Mouse (Mus musculus) midbrain, embryonic 11.5 days (tissue): ENCODE results near the gene Gm16253. TPM values are rescaled to one million over a fixed set of nuclear protein-coding genes. Genes with fewer than 3 reads are reported as not detected.

Source experiments
- ATAC-seq: fragments of 200-750 bp; cut with Nextera tagmentation; 2 replicates; pipeline ENCODE4 v1.8.0; 2017; ENCODE audit warnings: moderate TSS enrichment, moderate library complexity; ENCODE audit not compliant: low FRiP score
- DNase-seq: peaks from one replicate; pipeline ENCODE4 v3.0.0; 2015; ENCODE audit warnings: low spot score; ENCODE audit errors: missing footprints
- H3K27ac ChIP-seq: fragments of 300-500 bp; sonication (generic); 2 replicates; pipeline ENCODE4 v1.5.1; 2014; ENCODE audit warnings: low read depth, low read length
- H3K27me3 ChIP-seq: fragments of 300-500 bp; sonication (generic); 2 replicates; pipeline ENCODE4 v1.6.1; 2014; ENCODE audit warnings: mild to moderate bottlenecking, low read length, moderate library complexity, mixed read lengths; ENCODE audit not compliant: control insufficient read depth, insufficient read depth
- H3K36me3 ChIP-seq: fragments of 300-500 bp; sonication (generic); 2 replicates; pipeline ENCODE4 v1.6.1; 2014; ENCODE audit warnings: mild to moderate bottlenecking, low read length, moderate library complexity, mixed read lengths; ENCODE audit not compliant: control insufficient read depth, insufficient read depth
- H3K4me1 ChIP-seq: fragments of 300-500 bp; sonication (generic); 2 replicates; pipeline ENCODE4 v1.6.1; 2014; ENCODE audit warnings: low read length; ENCODE audit not compliant: control insufficient read depth, insufficient read depth
- H3K4me2 ChIP-seq: fragments of 300-500 bp; sonication (generic); 2 replicates; pipeline ENCODE4 v1.6.1; 2014; ENCODE audit warnings: mild to moderate bottlenecking, moderate library complexity
- H3K4me3 ChIP-seq: fragments of 300-500 bp; sonication (generic); 2 replicates; pipeline ENCODE4 v1.5.1; 2014; ENCODE audit warnings: low read depth, low read length
- H3K9ac ChIP-seq: fragments of 300-500 bp; sonication (generic); 2 replicates; pipeline ENCODE4 v1.6.1; 2014; ENCODE audit warnings: low read length
- H3K9me3 ChIP-seq: fragments of 300-500 bp; sonication (generic); 2 replicates; pipeline ENCODE4 v1.6.1; 2016; ENCODE audit warnings: low read length; ENCODE audit not compliant: control insufficient read depth
- WGBS: fragments of 180-500 bp; shearing (Covaris S2); extraction: QIAGEN DNeasy Blood & Tissue Kit; methylation state at CpG from one replicate; pipeline ENCODE4 v1.1.7; 2014; 5-methylcytosine and 5-hydroxymethylcytosine counted together
- polyA plus RNA-seq: library from polyadenylated mRNA; unstranded; fragments of >200 nt; fragmentation: Nextera tagmentation; extraction: Ambion mirVana; gene quantifications from 2 replicates; pipeline ENCODE4 v1.2.1, GENCODE M21; 2014

Gm16253 gene
- polyA plus RNA-seq, 1 experiment from 2014 or later: 0.36 TPM

DNA sequence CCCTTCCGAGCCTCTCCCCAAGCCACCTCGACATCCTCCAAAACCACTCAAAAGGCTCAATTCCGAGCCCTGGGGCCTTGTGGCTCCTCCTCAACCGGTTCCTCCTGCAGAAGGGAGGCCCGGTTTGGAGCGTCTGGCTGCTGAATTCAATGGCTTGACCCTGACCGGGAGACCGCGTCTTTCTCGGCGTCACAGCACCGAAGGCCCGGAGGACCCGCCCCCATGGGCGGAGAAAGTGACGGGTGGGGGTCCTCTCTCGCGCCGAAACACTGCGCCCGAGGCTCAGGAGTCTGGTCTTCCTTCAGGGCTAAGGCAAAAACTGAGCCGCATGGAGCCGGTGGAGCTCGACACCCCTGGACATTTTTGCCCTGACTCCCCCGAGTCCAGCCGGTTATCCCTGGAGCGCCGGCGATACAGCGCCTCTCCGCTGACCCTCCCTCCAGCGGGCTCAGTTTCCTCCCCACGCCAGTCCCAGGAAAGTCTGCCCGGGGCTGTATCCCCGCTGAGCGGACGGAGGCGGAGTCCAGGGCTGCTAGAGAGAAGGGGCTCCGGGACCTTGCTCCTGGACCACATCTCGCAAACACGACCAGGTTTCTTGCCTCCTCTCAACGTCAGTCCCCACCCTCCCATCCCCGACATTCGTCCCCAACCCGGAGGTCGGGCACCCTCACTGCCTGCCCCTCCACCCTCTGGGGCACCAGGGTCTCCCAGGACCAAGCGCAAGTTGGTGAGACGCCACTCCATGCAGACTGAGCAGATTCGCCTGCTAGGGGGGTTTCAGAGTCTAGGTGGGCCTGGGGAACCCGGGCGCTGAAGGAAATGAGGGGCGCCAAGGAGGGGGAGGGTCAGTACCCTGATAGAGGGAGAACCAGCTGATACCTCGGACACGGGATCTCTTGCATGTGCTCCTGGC, 21.6 kb downstream of the Gm16253 start:
- Histone ChIP-seq H3K4me3 (peak overlapping the region; percentile 44), H3K27ac (peak overlapping the region; percentile 54), H3K4me1 (peaks cover 49% of the 10 kb centered on the region), H3K4me2 (peak overlapping the region; percentile 96), H3K9me3 (no peaks in the 10 kb centered on the region), H3K36me3 (no peaks in the 10 kb centered on the region), H3K9ac (peak overlapping the region; percentile 74), H3K27me3 (peaks cover 24% of the 10 kb centered on the region)
- ATAC-seq (peak; percentile 6; the same call in 1 of the 2 replicates), DNase-seq (peak; percentile 98)
- whole genome bisulfite sequencing: under 1% methylated on average over 54 of the region's 54 CpGs

- Histone ChIP-seq H3K9ac (peak overlapping the region; percentile 74; the same call in 1 of the 2 replicates), H3K27ac (no peak overlapping the region), H3K4me3 (no peak overlapping the region), H3K27me3 (peaks cover 24% of the 10 kb centered on the region), H3K9me3 (no peaks in the 10 kb centered on the region), H3K36me3 (no peaks in the 10 kb centered on the region), H3K4me1 (peaks cover 52% of the 10 kb centered on the region), H3K4me2 (no peak overlapping the region; the same call in 1 of the 2 replicates)
- DNase-seq (peak; percentile 90), ATAC-seq (no peak)
- 42% methylated on average over 8 of the region's 8 CpGs for WGBS
These were observed 22.2 kb downstream of the Gm16253 start for GRCm38 (mm10) chr3:96599069-96599393.

DNA sequence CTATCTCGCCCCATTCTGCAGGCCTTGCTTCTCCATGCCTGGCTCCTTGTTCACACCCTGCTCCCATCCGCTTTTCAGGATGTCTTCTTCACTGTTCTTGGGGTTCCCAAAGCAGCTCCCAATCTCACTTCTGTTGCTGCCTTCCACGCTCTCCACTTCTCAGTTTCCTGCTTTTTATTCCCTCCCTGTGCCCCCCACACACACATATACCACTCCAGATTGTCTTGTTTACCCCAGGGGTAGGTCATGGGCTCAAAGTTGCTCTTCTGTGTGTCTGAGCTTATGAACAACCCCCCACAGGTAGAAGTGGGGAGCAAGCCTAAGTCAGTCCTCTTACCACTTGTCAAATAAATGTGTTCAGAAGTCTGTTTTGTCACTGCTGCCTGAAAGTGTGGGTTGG, 22.6 kb downstream of the Gm16253 start:
- Histone ChIP-seq H3K27me3 (peaks cover 24% of the 10 kb centered on the region), H3K4me3 (no peak overlapping the region), H3K36me3 (no peaks in the 10 kb centered on the region), H3K4me2 (no peak overlapping the region), H3K9ac (no peak overlapping the region), H3K4me1 (peaks cover 54% of the 10 kb centered on the region), H3K27ac (no peak overlapping the region), H3K9me3 (no peaks in the 10 kb centered on the region)
- 61% methylated on average over 3 of the region's 3 CpGs for WGBS
- no peak for ATAC-seq
- no peak for DNase-seq

- Histone ChIP-seq H3K27ac (peak within 1 kb of the TSS; percentile 88), H3K27me3 (peaks cover 16% of the 10 kb centered on the region; the same call in 1 of the 2 replicates), H3K4me2 (peak within 1 kb of the TSS; percentile 71), H3K4me3 (peak within 1 kb of the TSS; percentile 90), H3K4me1 (peaks cover 51% of the 10 kb centered on the region), H3K9ac (peak within 1 kb of the TSS; percentile 88), H3K36me3 (no peaks in the 10 kb centered on the region), H3K9me3 (no peaks in the 10 kb centered on the region)
- WGBS: 1% methylated on average over 27 of the region's 27 CpGs
- ATAC-seq (peak; percentile 95), DNase-seq (peak; percentile 98)
These were observed 24.0 kb downstream of the Gm16253 start, which contains the start of gene Lix1l for GRCm38 (mm10) chr3:96600639-96601250. Gene Lix1l, plus strand, starts transcription at chr3:96601149.

DNA sequence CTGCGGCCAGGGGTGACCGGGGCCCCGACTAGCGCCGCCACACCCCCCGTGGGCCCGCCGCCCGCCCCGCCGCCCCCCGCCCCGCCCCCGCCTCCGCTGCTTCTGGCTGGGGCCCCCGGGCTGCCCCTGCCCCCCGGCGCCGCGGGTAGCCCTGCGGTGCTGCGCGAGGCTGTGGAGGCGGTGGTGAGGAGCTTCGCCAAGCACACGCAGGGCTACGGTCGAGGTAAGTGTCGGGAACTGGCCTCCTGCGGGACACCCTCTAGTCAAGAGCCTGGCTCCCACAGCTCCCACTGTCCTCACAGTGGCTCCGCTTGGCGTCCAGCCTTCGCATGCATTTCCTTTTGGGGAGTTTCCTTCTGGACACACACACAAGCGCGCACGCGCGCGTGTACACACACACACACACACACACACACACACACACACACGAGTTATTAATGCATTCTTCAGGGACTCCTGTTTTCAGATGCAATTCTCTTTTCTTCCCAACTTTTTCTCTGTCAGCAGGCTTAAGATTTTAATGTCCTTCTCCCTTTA, 24.5 kb downstream of the Gm16253 start:
- Histone ChIP-seq H3K4me2 (peak overlapping the region; percentile 71), H3K27ac (peak overlapping the region; percentile 88), H3K27me3 (peaks cover 10% of the 10 kb centered on the region; the same call in 1 of the 2 replicates), H3K9me3 (no peaks in the 10 kb centered on the region), H3K4me3 (peak overlapping the region; percentile 90), H3K36me3 (no peaks in the 10 kb centered on the region), H3K9ac (peak overlapping the region; percentile 88), H3K4me1 (peaks cover 46% of the 10 kb centered on the region)
- ATAC-seq (peak; percentile 72), DNase-seq (peak; percentile 94)
- 0% methylated on average over 34 of the region's 40 CpGs for WGBS

DNA sequence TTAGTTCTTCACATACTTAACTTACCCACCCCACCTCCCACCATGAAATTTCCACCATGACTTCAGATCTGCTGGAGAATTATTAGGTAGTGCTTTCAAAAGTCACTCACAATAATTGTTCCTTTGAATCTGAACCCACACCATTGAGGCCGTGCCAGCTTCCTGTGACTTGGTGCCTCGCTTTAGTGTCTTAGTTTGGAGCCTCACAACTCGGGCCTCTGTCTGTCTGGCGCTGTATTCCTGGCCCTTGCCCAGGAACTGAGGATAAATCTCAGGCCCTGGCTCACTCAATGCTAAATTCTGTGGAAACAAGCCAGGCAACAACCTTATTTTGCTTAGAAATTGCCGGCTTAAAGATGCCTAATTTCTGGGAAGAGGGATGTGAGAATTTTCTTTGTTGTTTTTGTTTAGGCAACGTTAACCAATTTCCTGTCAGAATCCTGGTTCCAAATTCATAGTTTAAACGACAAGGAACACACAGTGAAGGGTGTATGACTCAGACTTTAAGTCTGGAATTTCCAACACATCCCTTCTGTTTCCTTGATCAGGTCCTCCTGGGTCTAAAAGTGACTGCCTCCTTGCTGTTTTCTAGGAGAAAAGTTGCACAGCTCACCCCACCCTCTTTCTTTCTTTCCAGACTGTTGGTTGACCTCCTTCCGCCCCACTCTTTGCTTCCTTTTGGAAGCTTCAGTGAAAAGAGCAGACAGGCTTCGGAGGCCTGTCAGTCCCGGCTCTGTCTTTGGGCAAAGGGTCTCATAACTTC, 25.3 kb downstream of the Gm16253 start:
- DNase-seq (no peak), ATAC-seq (no peak)
- peak overlapping the region; percentile 71 for H3K4me2 ChIP-seq
- H3K27me3 ChIP-seq: peaks cover 4% of the 10 kb centered on the region; the same call in 1 of the 2 replicates
- WGBS: 18% methylated on average over 10 of the region's 10 CpGs
- H3K9ac ChIP-seq: peak overlapping the region; percentile 88
- peak overlapping the region; percentile 90 for H3K4me3 ChIP-seq
- H3K9me3 ChIP-seq: no peaks in the 10 kb centered on the region
- H3K4me1 ChIP-seq: peaks cover 38% of the 10 kb centered on the region
- H3K27ac ChIP-seq: peak overlapping the region; percentile 30
- H3K36me3 ChIP-seq: no peaks in the 10 kb centered on the region

GRCm38 (mm10) chr3:96602704-96603084, 25.9 kb downstream of the Gm16253 start:
- Histone ChIP-seq H3K9ac (peak overlapping the region; percentile 88), H3K27ac (peak overlapping the region; percentile 30), H3K4me3 (peak overlapping the region; percentile 90), H3K4me2 (peak overlapping the region; percentile 71), H3K4me1 (peaks cover 32% of the 10 kb centered on the region), H3K36me3 (no peaks in the 10 kb centered on the region), H3K27me3 (peaks cover 4% of the 10 kb centered on the region; the same call in 1 of the 2 replicates), H3K9me3 (no peaks in the 10 kb centered on the region)
- ATAC-seq: no peak
- 29% methylated on average over 5 of the region's 5 CpGs for WGBS
- peak; percentile 86 for DNase-seq

DNA sequence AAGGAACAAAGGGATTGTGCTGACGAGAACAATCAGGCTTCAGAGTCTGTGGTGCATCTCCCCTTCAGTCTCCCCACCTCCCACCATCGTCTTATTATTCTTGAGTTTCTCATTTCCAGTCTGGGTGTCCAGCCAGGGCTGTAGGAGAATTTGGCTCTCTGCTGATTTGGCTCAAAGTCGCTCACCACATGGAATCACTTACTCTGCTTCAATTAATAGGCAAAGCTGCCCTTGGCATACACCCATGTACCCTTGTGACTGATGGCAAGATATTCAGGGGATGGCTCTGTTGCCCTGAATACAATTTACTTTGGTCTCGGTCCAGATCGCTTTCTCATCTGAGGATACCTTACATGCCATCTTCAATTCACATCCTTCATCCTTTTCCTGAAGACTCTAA, 26.5 kb downstream of the Gm16253 start:
- no peaks in the 10 kb centered on the region for H3K9me3 ChIP-seq
- ATAC-seq (no peak), DNase-seq (no peak)
- peak overlapping the region; percentile 71 for H3K4me2 ChIP-seq
- H3K27me3 ChIP-seq: peaks cover 4% of the 10 kb centered on the region; the same call in 1 of the 2 replicates
- 45% methylated on average over 5 of the region's 5 CpGs for WGBS
- H3K27ac ChIP-seq: no peak overlapping the region
- H3K4me3 ChIP-seq: peak overlapping the region; percentile 90
- no peaks in the 10 kb centered on the region for H3K36me3 ChIP-seq
- H3K9ac ChIP-seq: peak overlapping the region; percentile 88
- peaks cover 28% of the 10 kb centered on the region for H3K4me1 ChIP-seq
